Mouse (Mus musculus): ENCODE data around the gene Vsx2. TPM values are rescaled to one million over a fixed set of nuclear protein-coding genes. Genes with fewer than 3 reads are reported as not detected.

Gene Vsx2
- polyA plus RNA-seq, 1 experiment from 2014 or later = not detected

- ATAC-seq (ENCODE audit: insufficient number of reproducible peaks, insufficient read depth, low FRiP score, low read depth) = no peak
- no peaks in the 10 kb centered on the region for H3K9me3 ChIP-seq (ENCODE audit: control insufficient read depth, low read length)
- H3K27ac ChIP-seq (replicated peaks in 1 of 2; ENCODE audit: control insufficient read depth in 1 of 2, insufficient read depth in 1 of 2, low read depth in 2 of 2, low read length in 2 of 2) = no peak overlapping the region
- H3K9ac ChIP-seq (ENCODE audit: low read length) = no peak overlapping the region
- no peak overlapping the region for H3K4me2 ChIP-seq (ENCODE audit: low read length)
- H3K27me3 ChIP-seq (ENCODE audit: control insufficient read depth, insufficient read depth, low read length) = peaks cover 21% of the 10 kb centered on the region
- H3K4me3 ChIP-seq (ENCODE audit: control insufficient read depth in 1 of 2, insufficient read depth in 1 of 2, low read depth in 1 of 2, low read length in 2 of 2) = no peak overlapping the region
- WGBS = 30% methylated on average over 8 of the region's 8 CpGs
- H3K36me3 ChIP-seq (ENCODE audit: control insufficient read depth, insufficient read depth, low read length) = no peaks in the 10 kb centered on the region
- H3K4me1 ChIP-seq (ENCODE audit: control insufficient read depth in 2 of 2, insufficient read depth in 2 of 2, low read length in 2 of 2) = peaks cover 0 to 2% of the 10 kb centered on the region in 2 experiments; a peak in 1 of 4 replicates
These were observed 55.0 kb downstream of the Vsx2 start for GRCm38 (mm10) chr12:84624601-84625000.

- ATAC-seq (ENCODE audit: insufficient number of reproducible peaks, insufficient read depth, low FRiP score, low read depth) = no peak
- Histone ChIP-seq H3K27ac (replicated peaks in 1 of 2; ENCODE audit: control insufficient read depth in 1 of 2, insufficient read depth in 1 of 2, low read depth in 2 of 2, low read length in 2 of 2) (no peak overlapping the region), H3K4me1 (ENCODE audit: control insufficient read depth in 2 of 2, insufficient read depth in 2 of 2, low read length in 2 of 2) (peaks cover 0 to 2% of the 10 kb centered on the region in 2 experiments; a peak in 1 of 4 replicates), H3K9ac (ENCODE audit: low read length) (no peak overlapping the region), H3K4me3 (ENCODE audit: control insufficient read depth in 1 of 2, insufficient read depth in 1 of 2, low read depth in 1 of 2, low read length in 2 of 2) (no peak overlapping the region), H3K36me3 (ENCODE audit: control insufficient read depth, insufficient read depth, low read length) (no peaks in the 10 kb centered on the region), H3K27me3 (ENCODE audit: control insufficient read depth, insufficient read depth, low read length) (peaks cover 21% of the 10 kb centered on the region), H3K9me3 (ENCODE audit: control insufficient read depth, low read length) (no peaks in the 10 kb centered on the region), H3K4me2 (ENCODE audit: low read length) (peak overlapping the region; percentile 37)
- WGBS = 6% methylated on average over 9 of the region's 9 CpGs
These were observed 55.6 kb downstream of the Vsx2 start for GRCm38 (mm10) chr12:84625116-84625515.

GRCm38 (mm10) chr12:84631867-84632266 is 62.3 kb downstream of the Vsx2 start:
- Histone ChIP-seq H3K27ac (replicated peaks in 1 of 2; ENCODE audit: control insufficient read depth in 1 of 2, insufficient read depth in 1 of 2, low read depth in 2 of 2, low read length in 2 of 2) (no peak overlapping the region), H3K9me3 (ENCODE audit: control insufficient read depth, low read length) (no peaks in the 10 kb centered on the region), H3K4me1 (ENCODE audit: control insufficient read depth in 2 of 2, insufficient read depth in 2 of 2, low read length in 2 of 2) (no peaks in the 10 kb centered on the region), H3K36me3 (ENCODE audit: control insufficient read depth, insufficient read depth, low read length) (no peaks in the 10 kb centered on the region), H3K9ac (ENCODE audit: low read length) (no peak overlapping the region), H3K4me2 (ENCODE audit: low read length) (no peak overlapping the region), H3K27me3 (ENCODE audit: control insufficient read depth, insufficient read depth, low read length) (no peaks in the 10 kb centered on the region), H3K4me3 (ENCODE audit: control insufficient read depth in 1 of 2, insufficient read depth in 1 of 2, low read depth in 1 of 2, low read length in 2 of 2) (no peak overlapping the region)
- 44% methylated on average over 3 of the region's 3 CpGs for WGBS
- ATAC-seq (ENCODE audit: insufficient number of reproducible peaks, insufficient read depth, low FRiP score, low read depth) = no peak

GRCm38 (mm10) chr12:84640253-84640652 is 70.7 kb downstream of the Vsx2 start:
- ATAC-seq (ENCODE audit: insufficient number of reproducible peaks, insufficient read depth, low FRiP score, low read depth) = no peak
- H3K36me3 ChIP-seq (ENCODE audit: control insufficient read depth, insufficient read depth, low read length) = no peaks in the 10 kb centered on the region
- no peak overlapping the region for H3K4me2 ChIP-seq (ENCODE audit: low read length)
- 15% methylated on average over 6 of the region's 6 CpGs for WGBS
- no peak overlapping the region for H3K4me3 ChIP-seq (ENCODE audit: control insufficient read depth in 1 of 2, insufficient read depth in 1 of 2, low read depth in 1 of 2, low read length in 2 of 2)
- no peak overlapping the region for H3K9ac ChIP-seq (ENCODE audit: low read length)
- no peaks in the 10 kb centered on the region for H3K9me3 ChIP-seq (ENCODE audit: control insufficient read depth, low read length)
- 0 out of 4 replicates have a peak, but pooled peaks cover 0 to 3% of the 10 kb centered on the region in 2 experiments for H3K4me1 ChIP-seq (ENCODE audit: control insufficient read depth in 2 of 2, insufficient read depth in 2 of 2, low read length in 2 of 2)
- peaks cover 48% of the 10 kb centered on the region for H3K27me3 ChIP-seq (ENCODE audit: control insufficient read depth, insufficient read depth, low read length)
- H3K27ac ChIP-seq (replicated peaks in 1 of 2; ENCODE audit: control insufficient read depth in 1 of 2, insufficient read depth in 1 of 2, low read depth in 2 of 2, low read length in 2 of 2) = no peak overlapping the region

- Histone ChIP-seq H3K27ac (replicated peaks in 1 of 2; ENCODE audit: control insufficient read depth in 1 of 2, insufficient read depth in 1 of 2, low read depth in 2 of 2, low read length in 2 of 2) (no peak within 1 kb of the TSS), H3K27me3 (ENCODE audit: control insufficient read depth, insufficient read depth, low read length) (peaks cover 48% of the 10 kb centered on the region), H3K36me3 (ENCODE audit: control insufficient read depth, insufficient read depth, low read length) (no peaks in the 10 kb centered on the region), H3K9ac (ENCODE audit: low read length) (no peak within 1 kb of the TSS), H3K9me3 (ENCODE audit: control insufficient read depth, low read length) (no peaks in the 10 kb centered on the region), H3K4me1 (ENCODE audit: control insufficient read depth in 2 of 2, insufficient read depth in 2 of 2, low read length in 2 of 2) (0 out of 4 replicates have a peak, but pooled peaks cover 0 to 3% of the 10 kb centered on the region in 2 experiments), H3K4me2 (ENCODE audit: low read length) (no peak within 1 kb of the TSS), H3K4me3 (ENCODE audit: control insufficient read depth in 1 of 2, insufficient read depth in 1 of 2, low read depth in 1 of 2, low read length in 2 of 2) (no peak within 1 kb of the TSS; a peak in 1 of 4 replicates)
- WGBS = 10% methylated on average over 9 of the region's 9 CpGs
- no peak for ATAC-seq (ENCODE audit: insufficient number of reproducible peaks, insufficient read depth, low FRiP score, low read depth)
These were observed 71.1 kb downstream of the Vsx2 start, which contains the start of gene Vrtn for GRCm38 (mm10) chr12:84640654-84641053. Gene Vrtn, plus strand, starts transcription at chr12:84641019.

Other genes starting within 250 kb of the Vsx2 start
- gene Coq6, start 208.1 kb upstream of the Vsx2 start, polyA plus RNA-seq (2014; fragmentation: Nextera tagmentation; extraction: Ambion mirVana) = 80.0 and 80.7 TPM in 2 replicates
- 5.3 and 6.3 TPM in 2 replicates for gene Fam161b, start 207.9 kb upstream of the Vsx2 start, polyA plus RNA-seq (2014; fragmentation: Nextera tagmentation; extraction: Ambion mirVana)
- 33.2 and 37.9 TPM in 2 replicates for gene Entpd5, start 160.7 kb upstream of the Vsx2 start, polyA plus RNA-seq (2014; fragmentation: Nextera tagmentation; extraction: Ambion mirVana)
- gene Bbof1, start 160.7 kb upstream of the Vsx2 start, polyA plus RNA-seq (2014; fragmentation: Nextera tagmentation; extraction: Ambion mirVana) = 1.7 and 1.8 TPM in 2 replicates
- 19.1 and 20.3 TPM in 2 replicates for gene Rnf113a2, start 152.6 kb upstream of the Vsx2 start, polyA plus RNA-seq (2014; fragmentation: Nextera tagmentation; extraction: Ambion mirVana)
- gene Aldh6a1, start 118.8 kb upstream of the Vsx2 start, polyA plus RNA-seq (2014; fragmentation: Nextera tagmentation; extraction: Ambion mirVana) = 60.5 and 62.6 TPM in 2 replicates
- gene Lin52, start 118.3 kb upstream of the Vsx2 start, polyA plus RNA-seq (2014; fragmentation: Nextera tagmentation; extraction: Ambion mirVana) = 14.2 and 14.7 TPM in 2 replicates
- 8.5 and 9.7 TPM in 2 replicates for gene Abcd4, start 47.7 kb downstream of the Vsx2 start, polyA plus RNA-seq (2014; fragmentation: Nextera tagmentation; extraction: Ambion mirVana)
- not detected in 2 replicates for gene Vrtn, start 71.3 kb downstream of the Vsx2 start, polyA plus RNA-seq (2014; fragmentation: Nextera tagmentation; extraction: Ambion mirVana)
- not detected in 2 replicates for gene Syndig1l, start 129.1 kb downstream of the Vsx2 start, polyA plus RNA-seq (2014; fragmentation: Nextera tagmentation; extraction: Ambion mirVana)
- gene Npc2, start 203.4 kb downstream of the Vsx2 start, polyA plus RNA-seq (2014; fragmentation: Nextera tagmentation; extraction: Ambion mirVana) = 50.8 and 56.6 TPM in 2 replicates
- gene Isca2, start 203.5 kb downstream of the Vsx2 start, polyA plus RNA-seq (2014; fragmentation: Nextera tagmentation; extraction: Ambion mirVana) = 164 and 167 TPM in 2 replicates